Mouse (Mus musculus) common myeloid progenitor, adult 5-6 weeks (primary cell): Measurements from ENCODE around the gene Tgfbr3. TPM values are rescaled to one million over a fixed set of nuclear protein-coding genes. Genes with fewer than 3 reads are reported as not detected.

Source experiments
- ATAC-seq: replicated peaks from 2 replicates; pipeline ENCODE4 v1.8.0; 2016; ENCODE audit warnings: low read depth, mild to moderate bottlenecking, moderate TSS enrichment, inconsistent platforms; ENCODE audit not compliant: poor library complexity, severe bottlenecking
- total RNA-seq: library from RNA; stranded (forward); fragments of 200-1000, 187-1606 nt; gene quantifications from 2 replicates; pipeline ENCODE4 v1.2.3, GENCODE M21; 2017

Tgfbr3 gene
- total RNA-seq, 1 experiment from 2014 or later: 21.3 TPM

- no peak for ATAC-seq
Measured at GRCm38 (mm10) chr5:107157384-107157783, 132.0 kb downstream of the Tgfbr3 start.

- no peak for ATAC-seq
Measured at GRCm38 (mm10) chr5:107156096-107156495, 133.3 kb downstream of the Tgfbr3 start.

GRCm38 (mm10) chr5:107152989-107153388 lies 136.4 kb downstream of the Tgfbr3 start:
- no peak for ATAC-seq

- ATAC-seq: no peak
Measured at GRCm38 (mm10) chr5:107151320-107151719, 138.1 kb downstream of the Tgfbr3 start.

- no peak for ATAC-seq
Measured at GRCm38 (mm10) chr5:107150555-107151312, 138.7 kb downstream of the Tgfbr3 start.

- ATAC-seq: peak; percentile 67
Measured at GRCm38 (mm10) chr5:107147951-107148766, 141.3 kb downstream of the Tgfbr3 start.

- no peak for ATAC-seq
Measured at GRCm38 (mm10) chr5:107147413-107147812, 142.0 kb downstream of the Tgfbr3 start.

- ATAC-seq: no peak
Measured at GRCm38 (mm10) chr5:107146111-107146616, 143.3 kb downstream of the Tgfbr3 start.

GRCm38 (mm10) chr5:107145125-107145524 lies 144.3 kb downstream of the Tgfbr3 start:
- no peak for ATAC-seq

- ATAC-seq: no peak
Measured at GRCm38 (mm10) chr5:107144263-107144843, 145.1 kb downstream of the Tgfbr3 start.

GRCm38 (mm10) chr5:107143406-107143805 lies 146.0 kb downstream of the Tgfbr3 start:
- ATAC-seq: no peak

- ATAC-seq: peak; percentile 67
Measured at GRCm38 (mm10) chr5:107142791-107143190, 146.6 kb downstream of the Tgfbr3 start.

- ATAC-seq: no peak
Measured at GRCm38 (mm10) chr5:107141375-107141774, 148.1 kb downstream of the Tgfbr3 start.

- ATAC-seq: no peak
Measured at GRCm38 (mm10) chr5:107139800-107140651, 149.4 kb downstream of the Tgfbr3 start.

GRCm38 (mm10) chr5:107133336-107133735 lies 156.1 kb downstream of the Tgfbr3 start:
- ATAC-seq: peak; percentile 69

- no peak for ATAC-seq
Measured at GRCm38 (mm10) chr5:107132231-107132630, 157.2 kb downstream of the Tgfbr3 start.

- no peak for ATAC-seq
Measured at GRCm38 (mm10) chr5:107129304-107129703, 160.1 kb downstream of the Tgfbr3 start.

- ATAC-seq: no peak
Measured at GRCm38 (mm10) chr5:107126561-107126960, 162.9 kb downstream of the Tgfbr3 start.

GRCm38 (mm10) chr5:107125131-107125530 lies 164.3 kb downstream of the Tgfbr3 start:
- ATAC-seq: no peak

GRCm38 (mm10) chr5:107124531-107124930 lies 164.9 kb downstream of the Tgfbr3 start:
- no peak for ATAC-seq
